In genomic region chr3:89351271-89351670, GRCm38 (mm10) we compare ENCODE assay signal across 10 mouse cellular contexts. TPM values are rescaled to one million over a fixed set of nuclear protein-coding genes. Genes with fewer than 3 reads are reported as not detected.
"Had no signal": no experiment of that assay in that cellular context is flagged by ENCODE, and none has a peak within 500 bp of the region (broad histone marks: within the 10 kb centered on the region; RNA-seq: fewer than 3 reads in every experiment).

No protein-coding gene starts in this region.

- ATAC-seq: intestine, embryonic 16.5 days; liver, embryonic 12.5 days; midbrain, embryonic 16.5 days had no signal

- H3K36me3 ChIP-seq: liver, embryonic 12.5 days; midbrain, embryonic 12.5 days had no signal

- H3K9me3 ChIP-seq: limb, embryonic 15.5 days; liver, embryonic 12.5 days; midbrain, embryonic 12.5 days had no signal

- H3K9ac ChIP-seq: limb, embryonic 15.5 days; liver, embryonic 12.5 days; lung, embryonic 14.5 days; midbrain, embryonic 12.5 days had no signal

- DNase-seq: lung, embryonic 14.5 days; lung, postnatal 14 days; right cerebral cortex, adult 18-20 months; right cerebral cortex, postnatal 25 days; thymus, postnatal 4 days had no signal

- H3K4me3 ChIP-seq: liver, embryonic 12.5 days had no signal

- H3K27ac ChIP-seq: limb, embryonic 15.5 days; liver, embryonic 12.5 days; midbrain, embryonic 12.5 days had no signal

RNA-seq across cellular contexts. Expression of gene Dcst1, which starts 13.8 kb away (rescaled TPM):
- polyA plus RNA-seq: liver, embryonic 12.5 days had no signal
